Mouse (Mus musculus) ovary, adult 18-20 months (tissue): Measurements from ENCODE around the gene Gal3st2b.
"Not testable (repeated sequence)": the region's sequence is repeated elsewhere in the genome, so short reads cannot be mapped to it uniquely, and the experiment has no call there.

Experiments used
- DNase-seq: peaks from one replicate; pipeline ENCODE4 v3.0.0; 2022; ENCODE audit warnings: low spot score, mixed read lengths

Gene Gal3st2b

DNA sequence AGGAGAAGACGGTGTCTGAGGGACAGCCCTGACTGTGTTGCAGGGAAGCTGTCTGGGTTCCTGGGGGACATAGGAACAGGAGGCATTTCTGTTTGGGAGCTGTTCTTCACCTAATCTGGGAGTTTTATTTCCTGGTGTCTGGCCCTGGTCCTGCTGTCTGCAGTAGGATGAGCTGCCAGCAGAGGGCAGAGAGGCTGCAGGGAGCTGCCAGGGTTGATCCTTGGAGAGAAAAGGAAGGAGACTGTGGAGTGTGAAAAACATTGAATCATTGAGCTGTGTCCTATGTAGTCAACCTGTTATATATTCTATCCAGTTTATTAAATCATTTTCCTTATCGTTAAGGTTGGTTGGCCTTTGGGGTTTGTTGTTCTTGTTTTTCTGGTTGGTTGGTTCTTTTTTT, 62.8 kb downstream of the Gal3st2b start:
- DNase-seq: not testable (repeated sequence)

DNA sequence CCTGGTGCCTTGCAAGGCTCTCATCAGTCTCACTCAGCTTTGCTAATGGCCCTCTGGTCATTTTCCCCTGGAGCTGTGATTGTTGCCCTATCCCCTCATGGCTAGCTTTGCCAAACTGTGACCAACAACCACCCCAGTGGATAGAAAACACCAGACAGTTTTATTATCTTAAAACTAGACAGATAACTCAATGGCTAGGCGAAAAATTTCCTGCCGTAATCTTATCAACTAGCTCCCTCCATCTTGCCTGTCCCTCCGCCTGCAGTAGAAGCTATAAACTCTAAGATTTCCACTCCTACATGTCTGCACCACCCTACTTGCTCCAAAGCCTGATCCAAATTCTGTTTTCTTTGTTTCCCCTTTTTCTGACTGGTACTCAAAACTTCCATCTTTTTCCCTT, 68.1 kb downstream of the Gal3st2b start:
- no peak for DNase-seq

DNA sequence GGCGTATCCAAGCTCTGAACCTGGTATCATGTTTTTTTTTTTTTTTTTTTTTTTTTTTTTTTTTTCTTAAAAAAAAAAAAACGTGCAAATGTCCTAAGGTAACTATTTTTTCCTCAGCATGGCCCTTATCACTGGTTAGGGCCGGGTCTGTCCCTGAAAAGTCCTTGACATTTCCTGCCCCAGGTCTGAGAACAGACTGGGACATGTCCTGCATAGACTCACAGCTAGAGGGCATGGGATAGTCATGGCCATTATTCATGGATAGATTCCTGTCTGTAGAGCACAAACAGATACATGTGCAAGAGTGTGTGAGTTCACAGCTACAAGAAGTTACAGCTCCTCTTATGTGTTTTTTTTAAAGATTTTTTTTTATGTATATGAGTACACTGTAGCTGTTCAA, 70.7 kb downstream of the Gal3st2b start:
- no peak for DNase-seq

DNA sequence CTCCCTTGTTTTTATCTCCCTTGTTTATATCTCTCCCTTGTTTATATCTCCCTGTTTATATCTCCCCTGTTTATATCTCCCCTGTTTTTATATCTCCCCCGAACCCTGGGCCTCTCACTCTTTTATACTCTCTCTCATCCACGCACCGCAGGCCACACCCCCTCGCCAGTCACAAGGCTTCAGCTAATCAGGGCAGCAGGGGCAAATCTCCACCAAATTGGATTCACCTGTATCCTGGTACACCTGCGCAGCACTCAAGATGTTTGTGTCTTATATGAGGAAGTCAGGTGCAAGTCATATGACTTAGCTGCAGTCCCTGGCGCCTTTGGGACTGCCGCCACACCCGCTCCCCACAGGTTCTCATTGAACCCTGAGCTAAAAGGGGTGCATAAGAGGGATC, 72.1 kb downstream of the Gal3st2b start, which contains the start of gene Gal3st2c:
TSS of gene Gal3st2c (plus strand) at position 301 of the 400 bp plus-strand sequence.
- DNase-seq: not testable (repeated sequence)

DNA sequence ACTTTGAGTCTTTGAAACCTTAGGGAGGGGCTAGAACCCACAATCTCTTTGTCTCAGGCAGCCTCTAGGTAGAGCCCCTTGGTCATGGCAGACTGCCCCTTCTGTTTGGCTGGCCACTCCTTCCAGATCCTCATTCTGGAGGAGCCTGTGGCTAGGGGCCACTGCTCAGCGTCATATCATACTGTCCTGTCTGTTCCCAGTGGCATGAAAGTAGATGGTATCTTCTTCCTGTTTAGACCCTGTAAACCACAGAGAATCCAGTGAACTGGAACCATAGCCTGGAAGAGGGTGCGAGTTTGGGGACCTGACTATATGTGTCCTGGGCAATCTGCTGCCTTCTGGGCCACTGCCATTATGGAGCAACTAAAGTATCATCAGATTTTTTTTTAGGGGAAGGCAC, 73.0 kb downstream of the Gal3st2b start:
- not testable (repeated sequence) for DNase-seq

DNA sequence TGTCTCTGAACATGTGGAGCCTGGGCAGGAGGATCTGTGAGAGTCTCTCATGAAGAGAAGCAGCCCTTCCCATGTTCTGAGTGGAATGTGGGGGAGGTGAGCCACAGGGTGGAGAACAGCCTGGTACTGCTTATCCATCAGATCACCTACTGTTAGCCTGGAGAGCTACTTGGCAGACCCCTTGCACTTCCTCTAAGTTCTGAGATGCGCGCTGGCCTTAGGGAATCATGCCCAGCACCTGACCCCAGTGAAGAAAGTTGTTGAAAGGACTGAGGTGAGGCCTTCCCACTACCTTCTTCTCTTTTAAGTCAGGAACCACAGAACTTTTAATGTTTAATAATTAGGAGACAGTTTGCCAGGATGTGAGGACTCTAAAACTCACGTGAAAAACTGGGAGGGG, 73.4 kb downstream of the Gal3st2b start:
- DNase-seq: not testable (repeated sequence)
